Mouse (Mus musculus) liver, embryonic 13.5 days (tissue): ENCODE results near the gene Slc24a4. TPM values are rescaled to one million over a fixed set of nuclear protein-coding genes. Genes with fewer than 3 reads are reported as not detected.

Experiments used
- ATAC-seq: fragments of 200-750 bp; cut with Nextera tagmentation; 2 replicates; pipeline ENCODE4 v1.8.0; 2017; ENCODE audit warnings: low read depth, mild to moderate bottlenecking, moderate number of reproducible peaks, moderate library complexity
- DNase-seq: peaks from one replicate; pipeline ENCODE4 v3.0.0; 2022
- H3K27ac ChIP-seq: fragments of 300-500 bp; sonication (generic); 2 replicates; pipeline ENCODE4 v1.5.1; 2015; ENCODE audit warnings: moderate library complexity, mild to moderate bottlenecking, inconsistent platforms
- H3K27me3 ChIP-seq: fragments of 300-500 bp; sonication (generic); 2 replicates; pipeline ENCODE4 v1.6.1; 2015; ENCODE audit warnings: mild to moderate bottlenecking, inconsistent platforms
- H3K36me3 ChIP-seq: fragments of 300-500 bp; sonication (generic); 2 replicates; pipeline ENCODE4 v1.6.1; 2015; ENCODE audit warnings: mild to moderate bottlenecking, inconsistent platforms
- H3K4me1 ChIP-seq: fragments of 300-500 bp; sonication (generic); replicated peaks from 2 replicates; pipeline ENCODE4 v1.6.1; 2015; ENCODE audit warnings: inconsistent platforms
- H3K4me2 ChIP-seq: fragments of 300-500 bp; sonication (generic); 2 replicates; pipeline ENCODE4 v1.6.1; 2015; ENCODE audit warnings: inconsistent platforms, mild to moderate bottlenecking, moderate library complexity
- H3K4me3 ChIP-seq: fragments of 300-500 bp; sonication (generic); replicated peaks from 2 replicates; pipeline ENCODE4 v1.5.1; 2015; ENCODE audit warnings: mild to moderate bottlenecking, inconsistent platforms
- H3K9ac ChIP-seq: fragments of 300-500 bp; sonication (generic); 2 replicates; pipeline ENCODE4 v1.6.1; 2015; ENCODE audit warnings: mild to moderate bottlenecking, inconsistent platforms
- H3K9me3 ChIP-seq: fragments of 300-500 bp; sonication (generic); replicated peaks from 2 replicates; pipeline ENCODE4 v1.6.1; 2016; ENCODE audit warnings: inconsistent platforms
- WGBS: fragments of 180-500 bp; shearing (Covaris S2); methylation state at CpG from one replicate; pipeline ENCODE4 v1.1.7; 2015; ENCODE audit not compliant: insufficient replicate concordance; 5-methylcytosine and 5-hydroxymethylcytosine counted together
- polyA plus RNA-seq: library from polyadenylated mRNA; unstranded; fragments of >200 nt; fragmentation: Nextera tagmentation; extraction: Ambion mirVana; gene quantifications from 2 replicates; pipeline ENCODE4 v1.2.1, GENCODE M21; 2015

Gene Slc24a4
- polyA plus RNA-seq, 1 experiment from 2014 or later = 0.07 TPM

GRCm38 (mm10) chr12:102296967-102297366 is 168.4 kb downstream of the Slc24a4 start:
- Histone ChIP-seq H3K4me1 (peaks cover 65% of the 10 kb centered on the region), H3K36me3 (0 out of 2 replicates have a peak, but pooled peaks cover 2% of the 10 kb centered on the region), H3K4me3 (no peak overlapping the region), H3K9ac (no peak overlapping the region), H3K4me2 (no peak overlapping the region), H3K9me3 (no peaks in the 10 kb centered on the region), H3K27ac (peak overlapping the region; percentile 50), H3K27me3 (no peaks in the 10 kb centered on the region)
- WGBS = 53% methylated on average over 4 of the region's 4 CpGs
- no peak for DNase-seq
- ATAC-seq = no peak; the same call in 1 of the 2 replicates

- Histone ChIP-seq H3K4me3 (no peak overlapping the region), H3K9ac (no peak overlapping the region), H3K27me3 (no peaks in the 10 kb centered on the region), H3K27ac (no peak overlapping the region; the same call in 1 of the 2 replicates), H3K4me2 (no peak overlapping the region), H3K36me3 (0 out of 2 replicates have a peak, but pooled peaks cover 2% of the 10 kb centered on the region), H3K9me3 (no peaks in the 10 kb centered on the region), H3K4me1 (peaks cover 74% of the 10 kb centered on the region)
- WGBS = 35% methylated on average over 5 of the region's 5 CpGs
- 0 out of 2 replicates have a peak, but pooled peaks have one; percentile 7 for ATAC-seq
- no peak for DNase-seq
These were observed 170.7 kb downstream of the Slc24a4 start for GRCm38 (mm10) chr12:102299209-102299608.

DNA sequence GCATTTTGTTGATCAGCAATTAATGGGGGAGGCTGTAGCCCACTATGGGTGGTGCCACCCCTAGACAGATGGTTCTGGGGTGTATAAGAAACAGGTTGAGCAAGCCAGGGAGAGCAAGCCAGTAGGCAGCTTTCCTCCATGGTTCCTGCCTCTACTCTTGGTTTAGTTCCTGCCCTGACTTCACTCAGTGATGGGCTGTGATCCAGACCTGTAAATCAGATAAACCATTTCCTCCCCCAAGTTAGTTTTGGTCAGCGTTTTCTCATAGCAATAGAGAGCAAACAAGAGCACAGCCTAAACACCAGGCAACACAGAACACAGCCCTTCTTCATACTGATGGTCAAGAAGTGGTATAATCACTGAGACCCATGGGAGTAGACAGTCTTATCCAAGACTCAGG is 173.1 kb downstream of the Slc24a4 start:
- ATAC-seq (no peak), DNase-seq (no peak)
- Histone ChIP-seq H3K27me3 (no peaks in the 10 kb centered on the region), H3K9ac (no peak overlapping the region), H3K4me1 (peaks cover 78% of the 10 kb centered on the region), H3K4me3 (no peak overlapping the region), H3K9me3 (no peaks in the 10 kb centered on the region), H3K4me2 (no peak overlapping the region), H3K27ac (no peak overlapping the region), H3K36me3 (no peaks in the 10 kb centered on the region)
- 24% methylated on average over 1 of the region's 1 CpGs for WGBS

GRCm38 (mm10) chr12:102302322-102302721 is 173.8 kb downstream of the Slc24a4 start:
- ATAC-seq (no peak), DNase-seq (no peak)
- H3K27ac ChIP-seq = peak overlapping the region; percentile 47; the same call in 1 of the 2 replicates

GRCm38 (mm10) chr12:102302831-102303351 is 174.4 kb downstream of the Slc24a4 start:
- no peak for ATAC-seq
- Histone ChIP-seq H3K9ac (no peak overlapping the region), H3K4me3 (no peak overlapping the region), H3K4me1 (peaks cover 73% of the 10 kb centered on the region), H3K27me3 (no peaks in the 10 kb centered on the region), H3K27ac (peak overlapping the region; percentile 47; the same call in 1 of the 2 replicates), H3K36me3 (no peaks in the 10 kb centered on the region), H3K9me3 (no peaks in the 10 kb centered on the region), H3K4me2 (no peak overlapping the region)
- no peak for DNase-seq
- 62% methylated on average over 4 of the region's 4 CpGs for WGBS

More at GRCm38 (mm10) chr12:102302322-102302721, 173.8 kb downstream of the Slc24a4 start:
- Histone ChIP-seq H3K9ac (no peak overlapping the region), H3K36me3 (no peaks in the 10 kb centered on the region), H3K27me3 (no peaks in the 10 kb centered on the region), H3K9me3 (no peaks in the 10 kb centered on the region), H3K4me2 (no peak overlapping the region), H3K4me3 (no peak overlapping the region), H3K4me1 (peaks cover 74% of the 10 kb centered on the region)
- WGBS = 51% methylated on average over 9 of the region's 9 CpGs

DNA sequence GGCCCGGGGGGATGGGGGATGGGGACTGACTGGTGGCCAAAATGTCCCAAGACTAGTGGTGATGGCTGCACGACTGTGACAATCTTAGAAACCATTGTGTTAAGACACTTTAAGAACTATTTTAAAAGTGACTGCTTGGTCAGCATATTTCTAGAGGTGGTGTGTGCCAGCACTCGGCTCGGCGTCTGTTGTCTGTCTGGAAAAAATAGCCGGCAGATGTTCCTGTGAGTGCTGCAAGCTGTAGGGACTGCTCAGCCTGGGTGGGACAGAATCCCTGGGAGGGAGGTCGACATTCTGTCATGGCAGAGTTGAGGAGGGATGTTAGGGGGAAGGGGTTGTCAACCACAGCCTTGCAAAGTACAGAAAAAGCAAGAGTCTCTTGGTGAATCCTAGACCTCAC is 175.3 kb downstream of the Slc24a4 start:
- Histone ChIP-seq H3K27me3 (no peaks in the 10 kb centered on the region), H3K27ac (no peak overlapping the region), H3K4me1 (peaks cover 74% of the 10 kb centered on the region), H3K36me3 (no peaks in the 10 kb centered on the region), H3K9ac (no peak overlapping the region), H3K9me3 (no peaks in the 10 kb centered on the region), H3K4me3 (no peak overlapping the region), H3K4me2 (no peak overlapping the region)
- no peak for DNase-seq
- WGBS = 41% methylated on average over 7 of the region's 7 CpGs
- no peak for ATAC-seq

DNA sequence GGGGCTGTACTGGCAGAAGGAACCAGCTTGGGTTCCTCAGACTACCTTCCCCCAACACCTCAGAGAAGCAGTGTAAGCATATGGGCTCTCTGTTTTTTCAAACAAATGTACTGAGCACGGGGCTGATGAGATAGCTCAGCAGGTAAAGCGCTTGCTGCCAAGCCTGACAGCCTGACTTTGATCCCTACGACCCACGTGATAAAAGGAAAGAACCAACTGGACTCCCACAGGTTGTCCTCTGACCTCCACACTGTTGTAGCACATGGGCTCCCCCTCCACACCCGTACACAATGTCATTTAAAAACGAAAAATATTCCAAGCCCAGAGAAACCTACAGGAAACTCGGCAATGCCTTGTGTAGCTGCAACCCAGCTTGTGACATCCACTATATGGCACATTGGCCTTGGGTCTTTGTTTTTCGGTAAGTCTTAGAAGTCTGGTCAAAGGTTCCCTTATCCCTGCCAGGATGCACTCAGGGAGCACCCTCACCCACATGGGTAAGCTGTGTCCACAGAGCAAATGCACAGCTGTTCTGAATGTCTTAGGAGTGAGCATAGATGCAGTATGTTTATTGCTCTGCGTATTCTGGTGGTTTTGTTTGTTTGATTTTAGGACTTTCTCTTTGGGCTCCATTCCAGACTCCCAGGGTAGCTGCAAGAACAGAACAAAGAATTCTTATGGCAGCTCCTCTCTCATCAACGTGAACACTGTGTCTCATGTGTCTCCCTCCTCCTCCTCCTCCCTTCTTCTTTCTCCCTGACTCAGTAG is 176.7 kb downstream of the Slc24a4 start:
- ATAC-seq = peak; percentile 55
- Histone ChIP-seq H3K9me3 (no peaks in the 10 kb centered on the region), H3K27me3 (no peaks in the 10 kb centered on the region), H3K4me1 (peaks cover 71% of the 10 kb centered on the region), H3K27ac (peak overlapping the region; percentile 56), H3K4me3 (no peak overlapping the region), H3K36me3 (peaks cover 3% of the 10 kb centered on the region; the same call in 1 of the 2 replicates), H3K4me2 (no peak overlapping the region), H3K9ac (no peak overlapping the region)
- 54% methylated on average over 10 of the region's 10 CpGs for WGBS
- no peak for DNase-seq

DNA sequence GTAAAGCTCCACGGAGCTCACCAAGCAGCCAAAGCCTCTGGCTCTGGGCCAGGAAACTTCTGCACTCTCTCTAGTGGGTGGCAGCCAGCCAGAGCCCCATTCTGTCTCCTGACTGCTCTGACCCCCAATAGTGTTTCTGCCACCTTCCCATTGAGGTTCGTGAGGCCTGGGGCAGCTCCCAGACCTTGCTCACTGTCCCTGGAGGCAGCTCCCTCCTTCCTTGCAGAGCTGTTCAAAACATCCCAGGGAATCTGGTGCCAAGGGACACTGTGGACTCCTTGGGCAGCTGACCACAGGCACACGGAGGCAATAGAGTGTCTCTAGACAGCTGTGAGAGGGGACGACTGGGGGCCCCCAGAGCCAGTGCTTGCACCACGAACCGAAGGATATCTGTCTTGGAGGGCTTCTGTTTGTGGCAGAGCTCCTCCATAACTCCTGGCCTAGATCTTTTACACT is 179.5 kb downstream of the Slc24a4 start:
- H3K36me3 ChIP-seq = peaks cover 15% of the 10 kb centered on the region
- H3K9me3 ChIP-seq = no peaks in the 10 kb centered on the region
- DNase-seq (no peak), ATAC-seq (no peak)
- H3K4me3 ChIP-seq = no peak overlapping the region
- 62% methylated on average over 6 of the region's 6 CpGs for WGBS
- H3K4me2 ChIP-seq = no peak overlapping the region
- peak overlapping the region; percentile 13 for H3K27ac ChIP-seq
- no peak overlapping the region for H3K9ac ChIP-seq
- no peaks in the 10 kb centered on the region for H3K27me3 ChIP-seq
- H3K4me1 ChIP-seq = peaks cover 53% of the 10 kb centered on the region

GRCm38 (mm10) chr12:102308457-102309011 is 180.0 kb downstream of the Slc24a4 start:
- ATAC-seq = no peak
- DNase-seq = no peak
- H3K9ac ChIP-seq = no peak overlapping the region
- no peak overlapping the region for H3K4me3 ChIP-seq
- 56% methylated on average over 16 of the region's 16 CpGs for WGBS
- peak overlapping the region; percentile 13 for H3K27ac ChIP-seq
- peaks cover 48% of the 10 kb centered on the region for H3K4me1 ChIP-seq
- no peaks in the 10 kb centered on the region for H3K27me3 ChIP-seq
- H3K9me3 ChIP-seq = no peaks in the 10 kb centered on the region
- H3K36me3 ChIP-seq = peaks cover 16% of the 10 kb centered on the region
- no peak overlapping the region for H3K4me2 ChIP-seq

- H3K9me3 ChIP-seq = no peaks in the 10 kb centered on the region
- H3K4me2 ChIP-seq = no peak overlapping the region
- H3K27ac ChIP-seq = no peak overlapping the region
- H3K36me3 ChIP-seq = peaks cover 16% of the 10 kb centered on the region
- H3K4me1 ChIP-seq = peaks cover 40% of the 10 kb centered on the region
- no peak overlapping the region for H3K4me3 ChIP-seq
- no peaks in the 10 kb centered on the region for H3K27me3 ChIP-seq
- DNase-seq (no peak), ATAC-seq (no peak)
- H3K9ac ChIP-seq = no peak overlapping the region
- 75% methylated on average over 11 of the region's 11 CpGs for WGBS
These were observed 180.7 kb downstream of the Slc24a4 start for GRCm38 (mm10) chr12:102309099-102309799.

DNA sequence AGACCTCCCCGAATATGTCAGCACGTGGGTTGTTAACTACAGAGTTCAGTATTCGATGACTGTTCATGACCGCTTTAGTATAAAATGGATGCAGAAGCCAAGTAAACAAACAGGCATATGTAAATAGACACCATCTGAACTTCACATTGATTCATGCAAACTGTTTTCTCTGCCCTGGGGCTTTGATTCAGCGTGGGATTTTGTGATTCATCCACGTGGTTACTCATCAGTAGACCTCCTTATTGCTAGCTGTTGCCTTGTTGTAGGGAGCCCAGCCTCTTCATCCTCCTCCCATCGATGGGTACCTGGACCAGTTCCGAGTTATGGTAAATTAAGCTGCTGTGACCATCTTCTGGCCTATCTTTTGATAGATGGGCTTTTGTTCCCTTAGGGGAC is 181.3 kb downstream of the Slc24a4 start:
- no peak overlapping the region for H3K4me3 ChIP-seq
- H3K27me3 ChIP-seq = no peaks in the 10 kb centered on the region
- WGBS = 77% methylated on average over 8 of the region's 8 CpGs
- no peak for ATAC-seq
- DNase-seq = no peak
- H3K9ac ChIP-seq = no peak overlapping the region
- no peak overlapping the region for H3K27ac ChIP-seq
- H3K4me2 ChIP-seq = no peak overlapping the region
- H3K36me3 ChIP-seq = peaks cover 21% of the 10 kb centered on the region
- H3K4me1 ChIP-seq = peaks cover 35% of the 10 kb centered on the region
- no peaks in the 10 kb centered on the region for H3K9me3 ChIP-seq
